Mouse (Mus musculus) stomach, postnatal 0 days (tissue): ENCODE results near the gene Aff4. TPM values are rescaled to one million over a fixed set of nuclear protein-coding genes. Genes with fewer than 3 reads are reported as not detected.
"Not testable (repeated sequence)": the region's sequence is repeated elsewhere in the genome, so short reads cannot be mapped to it uniquely, and the experiment has no call there.

ENCODE experiments used
- ATAC-seq: fragments of 200-750 bp; cut with Nextera tagmentation; 2 replicates; pipeline ENCODE4 v1.8.0; 2017; ENCODE audit not compliant: low FRiP score, low TSS enrichment
- DNase-seq: peaks from one replicate; pipeline ENCODE4 v3.0.0-alpha.2; 2016; ENCODE audit warnings: low spot score
- H3K27ac ChIP-seq: fragments of 300-500 bp; sonication (generic); replicated peaks from 2 replicates; pipeline ENCODE4 v1.5.1; 2014; ENCODE audit warnings: mild to moderate bottlenecking, control low read depth
- H3K27me3 ChIP-seq: fragments of 300-500 bp; sonication (generic); 2 replicates; pipeline ENCODE4 v1.6.1; 2014; ENCODE audit warnings: low read length; ENCODE audit not compliant: control insufficient read depth, insufficient read depth
- H3K36me3 ChIP-seq: fragments of 300-500 bp; sonication (generic); 2 replicates; pipeline ENCODE4 v1.6.1; 2014; ENCODE audit warnings: low read length, mixed read lengths; ENCODE audit not compliant: control insufficient read depth, insufficient read depth
- H3K4me1 ChIP-seq: fragments of 300-500 bp; sonication (generic); replicated peaks from 2 replicates; pipeline ENCODE4 v1.6.1; 2014; ENCODE audit warnings: antibody characterized with exemption; ENCODE audit not compliant: control insufficient read depth, insufficient read depth
- H3K4me2 ChIP-seq: fragments of 300-500 bp; sonication (generic); replicated peaks from 2 replicates; pipeline ENCODE4 v1.6.1; 2014; ENCODE audit warnings: low read depth, mild to moderate bottlenecking, control low read depth, moderate library complexity
- H3K4me3 ChIP-seq: fragments of 300-500 bp; sonication (generic); 2 replicates; pipeline ENCODE4 v1.5.1; 2014; ENCODE audit warnings: low read depth, low read length, control low read depth
- H3K9ac ChIP-seq: fragments of 300-500 bp; sonication (generic); 2 replicates; pipeline ENCODE4 v1.6.1; 2014; ENCODE audit warnings: mild to moderate bottlenecking, low read length, control low read depth, mixed read lengths
- H3K9me3 ChIP-seq: fragments of 300-500 bp; sonication (generic); 2 replicates; pipeline ENCODE4 v1.6.1; 2016; ENCODE audit warnings: low read length; ENCODE audit not compliant: control insufficient read depth
- CTCF ChIP-seq: IDR thresholded peaks from 2 replicates; pipeline ENCODE4 v1.5.1; 2016; ENCODE audit warnings: antibody characterized with exemption, low read depth, mild to moderate bottlenecking, moderate library complexity
- EP300 ChIP-seq: optimal IDR thresholded peaks from 2 replicates; pipeline ENCODE3; 2016; ENCODE audit warnings: antibody characterized with exemption
- WGBS: fragments of 180-500 bp; shearing (Covaris S2); extraction: QIAGEN DNeasy Blood & Tissue Kit; methylation state at CpG from one replicate; pipeline ENCODE4 v1.1.7; 2014; 5-methylcytosine and 5-hydroxymethylcytosine counted together
- polyA plus RNA-seq: library from polyadenylated mRNA; unstranded; fragments of >200 nt; fragmentation: Nextera tagmentation; extraction: Ambion mirVana; gene quantifications from 2 replicates; pipeline ENCODE4 v1.2.1, GENCODE M21; 2015

Gene Aff4
- polyA plus RNA-seq, 1 experiment from 2014 or later = 28.5 TPM

GRCm38 (mm10) chr11:53318041-53318440, 32.6 kb upstream of the Aff4 start:
- 74% methylated on average over 7 of the region's 7 CpGs for WGBS
- TF ChIP-seq EP300 (no peak), CTCF (no peak)
- H3K9me3 ChIP-seq = no peaks in the 10 kb centered on the region
- H3K4me3 ChIP-seq = no peak overlapping the region
- no peak overlapping the region for H3K9ac ChIP-seq
- H3K4me1 ChIP-seq = no peaks in the 10 kb centered on the region
- no peak overlapping the region for H3K4me2 ChIP-seq
- H3K27me3 ChIP-seq = no peaks in the 10 kb centered on the region
- no peak for DNase-seq
- no peak overlapping the region for H3K27ac ChIP-seq
- no peaks in the 10 kb centered on the region for H3K36me3 ChIP-seq
- no peak for ATAC-seq

- not testable (repeated sequence) for ATAC-seq, H3K9ac ChIP-seq, H3K9me3 ChIP-seq, H3K4me2 ChIP-seq, H3K27ac ChIP-seq, H3K4me1 ChIP-seq, H3K27me3 ChIP-seq, H3K36me3 ChIP-seq, DNase-seq, H3K4me3 ChIP-seq
- 84% methylated on average over 3 of the region's 3 CpGs for WGBS
These were observed 32.1 kb upstream of the Aff4 start for GRCm38 (mm10) chr11:53318568-53318967.

- not testable (repeated sequence) for H3K36me3 ChIP-seq, DNase-seq, H3K9ac ChIP-seq, H3K4me2 ChIP-seq, H3K4me1 ChIP-seq, H3K27ac ChIP-seq, H3K4me3 ChIP-seq, ATAC-seq, H3K27me3 ChIP-seq, H3K9me3 ChIP-seq
- 91% methylated on average over 13 of the region's 13 CpGs for WGBS
These were observed 30.8 kb upstream of the Aff4 start for GRCm38 (mm10) chr11:53319867-53320266.

GRCm38 (mm10) chr11:53324512-53324968, 26.1 kb upstream of the Aff4 start, which contains the start of gene Zcchc10:
TSS of gene Zcchc10 (plus strand) at chr11:53324679.
- Histone ChIP-seq H3K9me3 (no peaks in the 10 kb centered on the region), H3K9ac (peak within 1 kb of the TSS; percentile 77), H3K27me3 (no peaks in the 10 kb centered on the region), H3K4me3 (peak within 1 kb of the TSS; percentile 72), H3K36me3 (peaks cover 6% of the 10 kb centered on the region), H3K4me1 (no peaks in the 10 kb centered on the region), H3K27ac (peak within 1 kb of the TSS; percentile 69), H3K4me2 (peak within 1 kb of the TSS; percentile 72)
- ATAC-seq (peak; percentile 93), DNase-seq (peak; percentile 92)
- WGBS = 0% methylated on average over 21 of the region's 21 CpGs
- TF ChIP-seq EP300 (no peak), CTCF (0 out of 2 replicates have a peak, but pooled peaks have one; percentile 6)

- Histone ChIP-seq H3K4me1 (no peaks in the 10 kb centered on the region), H3K27ac (no peak overlapping the region), H3K27me3 (no peaks in the 10 kb centered on the region), H3K9ac (no peak overlapping the region), H3K36me3 (peaks cover 8% of the 10 kb centered on the region), H3K4me2 (no peak overlapping the region), H3K4me3 (no peak overlapping the region), H3K9me3 (no peaks in the 10 kb centered on the region)
- TF ChIP-seq EP300 (no peak), CTCF (no peak)
- 70% methylated on average over 7 of the region's 7 CpGs for WGBS
- DNase-seq (no peak), ATAC-seq (no peak; the same call in 1 of the 2 replicates)
These were observed 20.3 kb upstream of the Aff4 start for GRCm38 (mm10) chr11:53330325-53330724.

GRCm38 (mm10) chr11:53331121-53331520, 19.5 kb upstream of the Aff4 start:
- WGBS = 65% methylated on average over 6 of the region's 6 CpGs

More at GRCm38 (mm10) chr11:53331121-53331520, 19.5 kb upstream of the Aff4 start:
- no peak for TF ChIP-seq EP300
- TF ChIP-seq CTCF = no peak
- Histone ChIP-seq H3K9ac (no peak overlapping the region), H3K9me3 (no peaks in the 10 kb centered on the region), H3K27me3 (no peaks in the 10 kb centered on the region), H3K4me2 (no peak overlapping the region), H3K27ac (peak overlapping the region; percentile 61; the same call in 1 of the 2 replicates), H3K36me3 (peaks cover 8% of the 10 kb centered on the region), H3K4me1 (no peaks in the 10 kb centered on the region), H3K4me3 (no peak overlapping the region)
- ATAC-seq (peak; percentile 93), DNase-seq (peak; percentile 77)
